Mouse (Mus musculus) MEL (cell line): Measurements from ENCODE around the gene Asxl2. TPM values are rescaled to one million over a fixed set of nuclear protein-coding genes. Genes with fewer than 3 reads are reported as not detected.

ENCODE experiments used
- DNase-seq: peaks from one replicate; pipeline ENCODE4 v3.0.0; 2011; ENCODE audit warnings: low read depth, low spot score
- H3K27ac ChIP-seq: 2 replicates; pipeline ENCODE4 v1.5.1; 2012; ENCODE audit warnings: low read depth, mild to moderate bottlenecking, control low read depth, low read length, moderate library complexity; ENCODE audit not compliant: control insufficient read depth
- H3K27me3 ChIP-seq, 2 experiments: fragments of 150-350 bp in 1 of 2; sonication (generic) in 1 of 2; 2 replicates each; pipeline ENCODE4 v1.6.1; 2012; ENCODE audit warnings: low read length in 2 of 2, mild to moderate bottlenecking in 2 of 2, improper control_type of control experiment in 1 of 2, moderate library complexity in 1 of 2; ENCODE audit not compliant: insufficient read depth in 2 of 2, control insufficient read depth in 1 of 2
- H3K36me3 ChIP-seq, 2 experiments: 2 replicates each; pipeline ENCODE4 v1.6.1; 2012 to 2014; ENCODE audit warnings: low read length in 2 of 2, improper control_type of control experiment in 1 of 2, inconsistent platforms in 1 of 2, mild to moderate bottlenecking in 1 of 2; ENCODE audit not compliant: insufficient read depth in 2 of 2, control insufficient read depth in 1 of 2
- H3K4me1 ChIP-seq, 2 experiments: fragments of 150-350 bp in 1 of 2; sonication (generic) in 1 of 2; 2 replicates each; pipeline ENCODE4 v1.6.1; 2012; ENCODE audit warnings: low read length in 2 of 2, improper control_type of control experiment in 1 of 2, mild to moderate bottlenecking in 1 of 2; ENCODE audit not compliant: insufficient read depth in 2 of 2, control insufficient read depth in 1 of 2
- H3K4me3 ChIP-seq, 2 experiments: fragments of 150-350 bp in 1 of 2; sonication (generic) in 1 of 2; 2 replicates each; pipeline ENCODE4 v1.5.1; 2012; ENCODE audit warnings: low read depth in 2 of 2, low read length in 2 of 2, mild to moderate bottlenecking in 2 of 2, moderate library complexity in 2 of 2, control low read depth in 1 of 2, improper control_type of control experiment in 1 of 2; ENCODE audit not compliant: control insufficient read depth in 1 of 2, insufficient read depth in 1 of 2
- H3K79me2 ChIP-seq: 2 replicates; pipeline ENCODE4 v1.6.1; 2012; ENCODE audit warnings: mild to moderate bottlenecking, low read length, moderate library complexity; ENCODE audit not compliant: control insufficient read depth, poor library complexity, insufficient read depth
- H3K9ac ChIP-seq: 2 replicates; pipeline ENCODE4 v1.6.1; 2012; ENCODE audit warnings: low read depth, mild to moderate bottlenecking, control low read depth, low read length, moderate library complexity; ENCODE audit not compliant: control insufficient read depth, poor library complexity, severe bottlenecking
- H3K9me3 ChIP-seq: fragments of 150-350 bp; sonication (generic); replicated peaks from 2 replicates; pipeline ENCODE4 v1.6.1; 2012; ENCODE audit warnings: mild to moderate bottlenecking, low read length, improper control_type of control experiment, moderate library complexity; ENCODE audit not compliant: insufficient read depth
- BHLHE40 ChIP-seq: IDR thresholded peaks from 2 replicates; pipeline ENCODE4 v1.6.1; 2012; ENCODE audit warnings: low read depth, mild to moderate bottlenecking, inconsistent platforms, low read length, improper control_type of control experiment, borderline replicate concordance
- EP300 ChIP-seq, 2 experiments: IDR thresholded peaks; 2 replicates each; pipeline ENCODE4 v1.6.1; 2011; ENCODE audit warnings: improper control_type of control experiment in 2 of 2, low read length in 2 of 2, low read depth in 1 of 2, mild to moderate bottlenecking in 1 of 2
- ETS1 ChIP-seq: IDR thresholded peaks from 2 replicates; pipeline ENCODE4 v1.6.1; 2012; ENCODE audit warnings: low read depth, mild to moderate bottlenecking, inconsistent platforms, low read length, improper control_type of control experiment, moderate library complexity
- GABPA ChIP-seq: IDR thresholded peaks from 2 replicates; pipeline ENCODE4 v1.6.1; 2012; ENCODE audit warnings: low read depth, mild to moderate bottlenecking, inconsistent platforms, low read length, improper control_type of control experiment, moderate library complexity
- GATA1 ChIP-seq: IDR thresholded peaks from 2 replicates; pipeline ENCODE4 v1.6.1; 2011; ENCODE audit warnings: low read depth, low read length, improper control_type of control experiment
- JUND ChIP-seq: IDR thresholded peaks from 2 replicates; pipeline ENCODE4 v1.6.1; 2011; ENCODE audit warnings: low read depth, mild to moderate bottlenecking, improper control_type of control experiment, low read length
- KAT2A ChIP-seq: conservative IDR thresholded peaks from 2 replicates; pipeline ENCODE4 v1.6.1; 2012; ENCODE audit warnings: low read depth, low read length, improper control_type of control experiment, inconsistent platforms
- MAFK ChIP-seq: IDR thresholded peaks from 2 replicates; pipeline ENCODE4 v1.6.1; 2011; ENCODE audit warnings: low read depth, mild to moderate bottlenecking, low read length, improper control_type of control experiment, borderline replicate concordance
- MYB ChIP-seq: IDR thresholded peaks from 2 replicates; pipeline ENCODE4 v1.6.1; 2011; ENCODE audit warnings: mild to moderate bottlenecking, low read depth, low read length, improper control_type of control experiment
- POLR2A ChIP-seq, 2 experiments: IDR thresholded peaks; 2 replicates each; pipeline ENCODE4 v1.6.1; 2011 to 2012; ENCODE audit warnings: low read length in 2 of 2, mild to moderate bottlenecking in 2 of 2, control low read depth in 1 of 2, improper control_type of control experiment in 1 of 2, low read depth in 1 of 2, moderate library complexity in 1 of 2; ENCODE audit not compliant: control insufficient read depth in 1 of 2, insufficient read depth in 1 of 2, poor library complexity in 1 of 2
- POLR2AphosphoS2 ChIP-seq: IDR thresholded peaks from 2 replicates; pipeline ENCODE4 v1.6.1; 2011; ENCODE audit warnings: low read length, improper control_type of control experiment
- POLR2AphosphoS5 ChIP-seq: IDR thresholded peaks from 2 replicates; pipeline ENCODE4 v1.6.1; 2012; ENCODE audit warnings: low read depth, borderline replicate concordance, mild to moderate bottlenecking, inconsistent platforms, low read length, moderate library complexity, mixed read lengths
- SIN3A ChIP-seq: IDR thresholded peaks from 2 replicates; pipeline ENCODE4 v1.6.1; 2012; ENCODE audit warnings: low read length, improper control_type of control experiment, inconsistent platforms
- TAL1 ChIP-seq: IDR thresholded peaks from 2 replicates; pipeline ENCODE4 v1.6.1; 2012; ENCODE audit warnings: mild to moderate bottlenecking, inconsistent platforms, low read length, moderate library complexity, mixed read lengths
- TBP ChIP-seq: IDR thresholded peaks from 2 replicates; pipeline ENCODE4 v1.8.0; 2011; ENCODE audit warnings: low read depth, low read length, improper control_type of control experiment
- UBTF ChIP-seq: IDR thresholded peaks from 2 replicates; pipeline ENCODE4 v1.6.1; 2012; ENCODE audit warnings: low read depth, mild to moderate bottlenecking, inconsistent platforms, low read length, improper control_type of control experiment, moderate library complexity, borderline replicate concordance; ENCODE audit not compliant: insufficient read depth
- USF1 ChIP-seq: IDR thresholded peaks from 2 replicates; pipeline ENCODE4 v1.6.1; 2014; ENCODE audit warnings: low read depth, mild to moderate bottlenecking, inconsistent platforms, low read length, improper control_type of control experiment, moderate library complexity
- ZKSCAN1 ChIP-seq: IDR thresholded peaks from 2 replicates; pipeline ENCODE4 v1.6.1; 2012; ENCODE audit warnings: low read depth, mild to moderate bottlenecking, inconsistent platforms, low read length, improper control_type of control experiment, moderate library complexity
- ZNF384 ChIP-seq: IDR thresholded peaks from 2 replicates; pipeline ENCODE4 v1.6.1; 2012; ENCODE audit warnings: low read depth, mild to moderate bottlenecking, inconsistent platforms, low read length, improper control_type of control experiment
- polyA plus RNA-seq, 2 experiments: library from polyadenylated mRNA; stranded (reverse) in 1 of 2; unstranded in 1 of 2; fragments of >175 nt in 1 of 2; fragments of >200 nt in 1 of 2; gene quantifications; 2 replicates each; pipeline versions ENCODE4 v1.2.1 to v1.2.4; 2012; ENCODE audit warnings: low replicate concordance in 2 of 2, low read depth in 1 of 2; ENCODE audit not compliant: insufficient read length in 2 of 2, insufficient read depth in 1 of 2, missing spikeins in 1 of 2
- total RNA-seq: library from RNA; depleted of rRNA; stranded (reverse); fragments of 300-350 nt; gene quantifications from 2 replicates; pipeline ENCODE4 v1.2.3, GENCODE M21; 2012

Asxl2 gene
- total and polyA plus RNA-seq, 3 experiments: 18.8 to 62.0 (median 26.2) TPM

GRCm38 (mm10) chr12:3538036-3538435 lies 111.4 kb downstream of the Asxl2 start:
- peaks cover 0 to 8% of the 10 kb centered on the region in 2 experiments; a peak in 2 of 4 replicates for H3K36me3 ChIP-seq
- TF ChIP-seq UBTF: no peak
- TF ChIP-seq MAFK: no peak
- 0 out of 4 replicates have a peak, but pooled peaks of 1 of the 2 experiments have one; percentile 1 for TF ChIP-seq EP300 (IDR thresholded peaks at IDR 0.05; ENCODE audit: low read depth in 1 of 2, low read length in 2 of 2)
- TF ChIP-seq USF1: no peak
- no peaks in the 10 kb centered on the region for H3K9me3 ChIP-seq
- no peaks in the 10 kb centered on the region for H3K27me3 ChIP-seq
- H3K4me3 ChIP-seq: no peak overlapping the region
- no peak overlapping the region for H3K9ac ChIP-seq
- no peak for DNase-seq
- H3K27ac ChIP-seq: no peak overlapping the region
- H3K4me1 ChIP-seq: peaks cover 0 to 13% of the 10 kb centered on the region in 2 experiments; a peak in 2 of 4 replicates
- no peaks in the 10 kb centered on the region for H3K79me2 ChIP-seq

- Histone ChIP-seq H3K4me1 (peaks cover 0 to 13% of the 10 kb centered on the region in 2 experiments; a peak in 2 of 4 replicates), H3K27me3 (no peaks in the 10 kb centered on the region), H3K36me3 (peaks cover 0 to 8% of the 10 kb centered on the region in 2 experiments; a peak in 2 of 4 replicates), H3K79me2 (no peaks in the 10 kb centered on the region), H3K4me3 (no peak overlapping the region), H3K9me3 (no peaks in the 10 kb centered on the region), H3K27ac (no peak overlapping the region), H3K9ac (no peak overlapping the region)
- TF ChIP-seq GATA1: no peak
- TF ChIP-seq ETS1: no peak
- DNase-seq: no peak
Observed at GRCm38 (mm10) chr12:3539605-3540004, 112.9 kb downstream of the Asxl2 start.

GRCm38 (mm10) chr12:3540871-3541270 lies 114.2 kb downstream of the Asxl2 start:
- Histone ChIP-seq H3K4me3 (no peak overlapping the region), H3K27me3 (no peaks in the 10 kb centered on the region), H3K9ac (no peak overlapping the region), H3K36me3 (peaks cover 0 to 8% of the 10 kb centered on the region in 2 experiments; a peak in 2 of 4 replicates), H3K27ac (no peak overlapping the region), H3K9me3 (no peaks in the 10 kb centered on the region), H3K4me1 (peaks cover 0 to 10% of the 10 kb centered on the region in 2 experiments; a peak in 2 of 4 replicates), H3K79me2 (no peaks in the 10 kb centered on the region)
- DNase-seq: no peak
- TF ChIP-seq POLR2AphosphoS5: no peak
- TF ChIP-seq MYB: no peak
- TF ChIP-seq KAT2A: no peak
- no peak for TF ChIP-seq UBTF
- no peak for TF ChIP-seq ZNF384
- TF ChIP-seq SIN3A: no peak
- TF ChIP-seq POLR2AphosphoS2: no peak
- no peak for TF ChIP-seq BHLHE40
- TF ChIP-seq POLR2A (IDR thresholded peaks at IDR 0.05; ENCODE audit: control insufficient read depth in 1 of 2, insufficient read depth in 1 of 2, low read depth in 1 of 2, low read length in 2 of 2, poor library complexity in 1 of 2): no peak
- TF ChIP-seq USF1: no peak
- no peak for TF ChIP-seq GABPA
- no peak for TF ChIP-seq TAL1
- TF ChIP-seq ZKSCAN1: no peak
- no peak for TF ChIP-seq JUND
- no peak for TF ChIP-seq TBP
